In genomic region chr5:142792594-142792993, GRCm38 (mm10) we compare ENCODE assay signal across 15 mouse cellular contexts.
"Had no signal": no experiment of that assay in that cellular context is flagged by ENCODE, and none has a peak within 500 bp of the region (broad histone marks: within the 10 kb centered on the region; RNA-seq: fewer than 3 reads in every experiment).

No protein-coding gene starts in this region.

- H3K4me3 ChIP-seq: left cerebral cortex, adult 2 months; myocyte; neural tube, embryonic 13.5 days; stomach, embryonic 15.5 days had no signal

- H3K27me3 ChIP-seq: neural tube, embryonic 13.5 days; stomach, embryonic 15.5 days had no signal

- ATAC-seq: intestine, postnatal 0 days; lung, postnatal 0 days; midbrain, embryonic 16.5 days had no signal

- DNase-seq: kidney, adult 2 months; kidney, postnatal 25 days; layer of hippocampus, postnatal 36 days; lung, embryonic 14.5 days; retina, postnatal 1 day; right cerebral cortex, postnatal 25 days; spleen, adult 18-20 months; thymus, postnatal 25 days had no signal

- H3K9me3 ChIP-seq: neural tube, embryonic 13.5 days; stomach, embryonic 15.5 days had no signal
